ENCODE assay signal across 11 mouse cellular contexts in genomic region chr8:10903957-10904356, GRCm38 (mm10).
"Had no signal": no experiment of that assay in that cellular context is flagged by ENCODE, and none has a peak within 500 bp of the region (broad histone marks: within the 10 kb centered on the region; RNA-seq: fewer than 3 reads in every experiment).

No protein-coding gene starts in this region.

- H3K4me3 ChIP-seq: limb, embryonic 10.5 days; midbrain, embryonic 10.5 days had no signal

- H3K27ac ChIP-seq: limb, embryonic 10.5 days; liver, embryonic 14.5 days; midbrain, embryonic 10.5 days; stomach, postnatal 0 days had no signal

- DNase-seq: kidney, adult 8-10 months; kidney, postnatal 25 days; lung, embryonic 14.5 days; lung, postnatal 36 days; right cerebral cortex, adult 18-20 months; right cerebral cortex, postnatal 25 days; thymus, postnatal 4 days had no signal
